Mouse (Mus musculus): Measurements from ENCODE around the gene Tmem160.

DNA sequence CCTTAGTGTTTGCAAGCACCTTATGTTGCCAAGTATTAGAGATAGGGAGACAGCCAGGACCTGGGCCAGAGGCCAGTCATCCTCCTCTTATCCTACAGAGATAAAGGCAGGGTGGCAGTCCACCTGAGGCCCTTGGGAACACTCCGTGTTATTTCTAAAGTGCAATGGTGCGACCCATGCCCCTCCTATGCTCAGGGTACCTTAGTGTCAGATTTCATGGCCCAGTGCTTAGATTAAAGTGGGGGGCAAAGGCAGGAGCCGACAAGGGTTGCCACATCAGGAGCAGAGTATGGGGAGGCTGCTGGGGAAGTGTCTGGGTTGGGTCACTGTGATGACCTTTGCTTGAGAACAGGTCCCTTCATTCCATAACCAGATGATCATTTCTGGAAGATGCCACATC lies 43.7 kb downstream of the Tmem160 start:
- no peak for TF ChIP-seq POLR2A (IDR thresholded peaks at IDR 0.05; ENCODE audit: low read depth, low read length)
- no peak for TF ChIP-seq MAX (IDR thresholded peaks at IDR 0.05; ENCODE audit: low read length)
- TF ChIP-seq USF1 (IDR thresholded peaks at IDR 0.05; ENCODE audit: low read depth, low read length): no peak
- no peak for TF ChIP-seq SIN3A (IDR thresholded peaks at IDR 0.05; ENCODE audit: low read length)

All from CH12.LX (cell line).